In the genomic region with DNA sequence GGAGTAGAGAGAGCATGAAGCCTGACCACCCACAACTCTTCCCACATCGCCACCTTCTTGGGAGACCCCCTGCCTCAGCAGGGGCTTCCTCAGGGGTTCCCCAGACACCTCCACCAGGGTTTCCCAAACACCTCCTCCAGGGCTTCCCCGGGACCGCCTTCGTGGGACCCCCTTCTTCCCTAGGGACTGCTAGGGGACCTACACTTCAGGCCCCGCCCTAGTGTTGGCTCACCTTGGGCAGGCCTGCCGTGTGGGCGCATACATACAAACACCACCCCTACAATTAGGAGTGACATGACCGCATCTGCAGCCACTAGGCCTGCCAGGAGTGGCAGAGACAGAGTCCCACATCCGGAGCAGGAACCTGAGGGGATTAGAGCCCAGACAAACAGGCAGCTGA, we compare ENCODE assay signal across 15 mouse cellular contexts. TPM values are rescaled to one million over a fixed set of nuclear protein-coding genes. Genes with fewer than 3 reads are reported as not detected.
A peak's percentile ranks its signal among the peaks of the same experiment; 100 is the strongest.
DNase-seq lines count a peak whose midpoint lies in the region; ATAC-seq and TF ChIP-seq lines count a peak whose summit lies in the region.
"Had no signal": no experiment of that assay in that cellular context is flagged by ENCODE, and none has a peak within 500 bp of the region (broad histone marks: within the 10 kb centered on the region; RNA-seq: fewer than 3 reads in every experiment).

No protein-coding gene starts in this region.

- no peak for TF ChIP-seq CTCF in CH12.LX (conservative IDR thresholded peaks at IDR 0.05 in 1 of 2, IDR thresholded peaks at IDR 0.05 in 1 of 2; ENCODE audit: low read depth in 2 of 2, low read length in 2 of 2)

- H3K4me1 ChIP-seq in CH12.LX (ENCODE audit: control insufficient read depth in 1 of 2, insufficient read depth in 2 of 2) = peaks cover 16 to 61% of the 10 kb centered on the region in 2 experiments
- no peaks in the 10 kb centered on the region for H3K4me1 ChIP-seq in brown adipose tissue, adult 24 weeks (ENCODE audit: control insufficient read depth, insufficient read depth, insufficient read length, low read length)

- H3K4me3 ChIP-seq in CH12.LX (replicated peaks in 1 of 3; ENCODE audit: low read depth in 2 of 3, low read length in 2 of 3, poor library complexity in 1 of 3) = no peak overlapping the region
- no peak overlapping the region for H3K4me3 ChIP-seq in brown adipose tissue, adult 24 weeks (ENCODE audit: insufficient read depth, low read depth, low read length)
- H3K4me3 ChIP-seq: heart, embryonic 13.5 days; midbrain, embryonic 13.5 days; neural tube, embryonic 15.5 days had no signal

- peaks cover 11% of the 10 kb centered on the region for H3K79me2 ChIP-seq in CH12.LX (replicated peaks; ENCODE audit: control insufficient read depth, extremely low read depth, insufficient read depth, poor library complexity, severe bottlenecking)

- peaks cover 10% of the 10 kb centered on the region for H3K9me3 ChIP-seq in CH12.LX (replicated peaks; ENCODE audit: low read length)

- H3K9ac ChIP-seq in CH12.LX (ENCODE audit: insufficient read depth, low read depth) = no peak overlapping the region
- H3K9ac ChIP-seq: heart, embryonic 13.5 days; midbrain, embryonic 13.5 days; neural tube, embryonic 15.5 days had no signal

- no peaks in the 10 kb centered on the region for H3K27me3 ChIP-seq in CH12.LX (replicated peaks)
- H3K27me3 ChIP-seq: neural tube, embryonic 15.5 days had no signal

- no peak for TF ChIP-seq EP300 in CH12.LX (IDR thresholded peaks at IDR 0.05; ENCODE audit: low read length)

- H3K4me2 ChIP-seq in CH12.LX (ENCODE audit: insufficient read depth, low read depth, poor library complexity, severe bottlenecking) = no peak overlapping the region
- H3K4me2 ChIP-seq: heart, embryonic 13.5 days; midbrain, embryonic 13.5 days; neural tube, embryonic 15.5 days had no signal

- H3K36me3 ChIP-seq in CH12.LX (replicated peaks in 1 of 2; ENCODE audit: control insufficient read depth in 1 of 2, insufficient read depth in 1 of 2, low read length in 1 of 2) = peaks cover 0 to 8% of the 10 kb centered on the region in 2 experiments
- H3K36me3 ChIP-seq: heart, embryonic 13.5 days; midbrain, embryonic 13.5 days; neural tube, embryonic 15.5 days had no signal

- no peak for DNase-seq in CH12.LX (ENCODE audit: extremely low read depth)
- peak; percentile 64 for DNase-seq in thymus, postnatal 14 days
- DNase-seq in frontal cortex, adult 2 months (ENCODE audit: extremely low spot score in 1 of 2, low spot score in 1 of 2) = no peak
- no peak for DNase-seq in left cerebral cortex, postnatal 4 days
- DNase-seq in layer of hippocampus, postnatal 10 days (ENCODE audit: low spot score in 2 of 2) = no peak
- DNase-seq: cerebellum, postnatal 10 days; kidney, postnatal 36 days; lung, adult 2 months had no signal

- H3K27ac ChIP-seq in CH12.LX (ENCODE audit: insufficient read depth, low read depth) = no peak overlapping the region
- H3K27ac ChIP-seq in brown adipose tissue, adult 24 weeks (replicated peaks; ENCODE audit: low read depth, low read length) = 0 out of 2 replicates have a peak overlapping the region, but pooled peaks have one; percentile 15
- H3K27ac ChIP-seq: heart, embryonic 13.5 days; hindbrain, postnatal 0 days; midbrain, embryonic 13.5 days; neural tube, embryonic 15.5 days had no signal

- dilution Hi-C loops in CH12.LX (cut with MboI; ENCODE audit: extremely low pct_ligation_motif_present, extremely low pct_unique_long_range_greater_than_20kb, low sequenced_read_pairs) = no loop called here

- intact Hi-C loops in left cerebral cortex, postnatal 4 days (cut with DNase I) = no loop called here

- ATAC-seq in megakaryocyte, adult 5-6 weeks (ENCODE audit: poor library complexity, severe bottlenecking) = 0 out of 2 replicates have a peak, but pooled peaks have one; percentile 5
- ATAC-seq: hindbrain, postnatal 0 days; midbrain, embryonic 13.5 days; Patski had no signal

- in situ Hi-C loops in CH12.LX (cut with MboI; ENCODE audit: low pct_ligation_motif_present, low pct_unique_long_range_greater_than_20kb, low sequenced_read_pairs) = no loop called here

- TF ChIP-seq POLR2A in CH12.LX (IDR thresholded peaks at IDR 0.05; ENCODE audit: low read depth, low read length) = no peak

- no peak for TF ChIP-seq RAD21 in CH12.LX (IDR thresholded peaks at IDR 0.05; ENCODE audit: low read depth, low read length)

TF ChIP-seq in CH12.LX, 34 proteins besides CTCF, POLR2A, EP300 and RAD21:
- TF ChIP-seq SIN3A (IDR thresholded peaks at IDR 0.05; ENCODE audit: low read length) = no peak
- TF ChIP-seq ETS1 (conservative IDR thresholded peaks at IDR 0.05; ENCODE audit: low read depth, low read length) = peak; percentile 55
- TF ChIP-seq MYC (IDR thresholded peaks at IDR 0.05; ENCODE audit: low read depth, low read length) = no peak
- TF ChIP-seq MAX (IDR thresholded peaks at IDR 0.05; ENCODE audit: low read length) = no peak
- no peak for TF ChIP-seq ZC3H11A (IDR thresholded peaks at IDR 0.05; ENCODE audit: low read depth, low read length)

RNA-seq across cellular contexts. Expression of a gene that starts 1.8 kb away (rescaled TPM):
- total RNA-seq in CH12.LX (2012; rRNA removed) (8.0 and 11.9 TPM in 2 replicates), CH12.LX (2014; rRNA removed) (6.3 and 11.8 TPM in 2 replicates)
- 11.8 and 11.9 TPM in 2 replicates for polyA plus RNA-seq in CH12.LX (2012; ENCODE audit: insufficient read length, low read depth)
- polyA plus RNA-seq in brown adipose tissue, adult 24 weeks (2012; ENCODE audit: insufficient read depth, insufficient read length, missing spikeins) = 2.5 and 2.8 TPM in 2 replicates
- total RNA-seq in megakaryocyte, adult 5-6 weeks (2015) = 45.8 and 47.6 TPM in 2 replicates
- 13.3 and 18.5 TPM in 2 replicates for total RNA-seq in megakaryocyte, adult 5-6 weeks (2017)
- polyA plus RNA-seq in frontal cortex, adult 2 months (2012; rRNA removed) = 1.5 and 2.2 TPM in 2 replicates
- total RNA-seq in left cerebral cortex, postnatal 4 days (2021) = not detected
- 1 to 10 TPM in 1 of 2 experiments, under 1 TPM in 1; 0.91 to 1.8 TPM for total RNA-seq in layer of hippocampus, postnatal 10 days (2021)
- total RNA-seq: hindbrain, postnatal 0 days had no signal
- polyA plus RNA-seq: midbrain, embryonic 13.5 days; Patski had no signal

RNA-seq across cellular contexts. Expression of a gene that starts 3.7 kb away (rescaled TPM):
- total RNA-seq in CH12.LX (2012; rRNA removed) (133 and 161 TPM in 2 replicates), CH12.LX (2014; rRNA removed) (131 and 144 TPM in 2 replicates)
- polyA plus RNA-seq in CH12.LX (2012; ENCODE audit: insufficient read length, low read depth) = 175 and 197 TPM in 2 replicates
- 0.67 and 1.6 TPM in 2 replicates for polyA plus RNA-seq in brown adipose tissue, adult 24 weeks (2012; ENCODE audit: insufficient read depth, insufficient read length, missing spikeins)
- total RNA-seq in megakaryocyte, adult 5-6 weeks (2015) = 23.0 and 28.6 TPM in 2 replicates
- total RNA-seq in megakaryocyte, adult 5-6 weeks (2017) = 13.3 and 17.2 TPM in 2 replicates
- 5.4 and 6.4 TPM in 2 replicates for polyA plus RNA-seq in frontal cortex, adult 2 months (2012; rRNA removed)
- 1 to 10 TPM; 2.1 to 3.0 TPM for total RNA-seq in left cerebral cortex, postnatal 4 days (2021)
- 1 to 10 TPM; 2.2 to 3.0 TPM for total RNA-seq in layer of hippocampus, postnatal 10 days (2021)

RNA-seq across cellular contexts. Expression of a gene that starts 4.3 kb away (rescaled TPM):
- total RNA-seq in CH12.LX (2012; rRNA removed) (4.2 and 5.0 TPM in 2 replicates), CH12.LX (2014; rRNA removed) (9.4 and 13.0 TPM in 2 replicates)
- polyA plus RNA-seq in CH12.LX (2012; ENCODE audit: insufficient read length, low read depth) = 14.3 and 18.9 TPM in 2 replicates
- 34.6 and 43.0 TPM in 2 replicates for polyA plus RNA-seq in brown adipose tissue, adult 24 weeks (2012; ENCODE audit: insufficient read depth, insufficient read length, missing spikeins)
- 2,723 and 2,838 TPM in 2 replicates for total RNA-seq in megakaryocyte, adult 5-6 weeks (2015)
- 1,463 and 1,715 TPM in 2 replicates for total RNA-seq in megakaryocyte, adult 5-6 weeks (2017)
- polyA plus RNA-seq in frontal cortex, adult 2 months (2012; rRNA removed) = 73.2 and 80.4 TPM in 2 replicates
- 10 to 100 TPM; 10.4 to 11.0 TPM for total RNA-seq in left cerebral cortex, postnatal 4 days (2021)
- total RNA-seq in layer of hippocampus, postnatal 10 days (2021) = 10 to 100 TPM; 21.9 to 24.0 TPM
- polyA plus RNA-seq: Patski had no signal

RNA-seq across cellular contexts. Expression of a gene that starts 27.5 kb away (rescaled TPM):
- 0.34 and 0.93 TPM in 2 replicates for total RNA-seq in CH12.LX (2012; rRNA removed)
- not detected in 2 replicates for total RNA-seq in CH12.LX (2014; rRNA removed)
- polyA plus RNA-seq in CH12.LX (2012; ENCODE audit: insufficient read length, low read depth) = 0.10 TPM in 1 of 2 replicates, not detected in the other
- 0.44 and 0.92 TPM in 2 replicates for polyA plus RNA-seq in brown adipose tissue, adult 24 weeks (2012; ENCODE audit: insufficient read depth, insufficient read length, missing spikeins)
- total RNA-seq in megakaryocyte, adult 5-6 weeks (2015) = 0.07 and 0.25 TPM in 2 replicates
- 0.08 TPM in 1 of 2 replicates, not detected in the other for total RNA-seq in megakaryocyte, adult 5-6 weeks (2017)
- 940 and 960 TPM in 2 replicates for polyA plus RNA-seq in frontal cortex, adult 2 months (2012; rRNA removed)
- total RNA-seq in left cerebral cortex, postnatal 4 days (2021) = 100 to 1,000 TPM; 739 to 767 TPM
- total RNA-seq in layer of hippocampus, postnatal 10 days (2021) = 100 to 1,000 TPM; 831 to 849 TPM

RNA-seq across cellular contexts. Expression of a gene that starts 39.6 kb away (rescaled TPM):
- total RNA-seq in CH12.LX (2012; rRNA removed) = not detected in 2 replicates
- not detected in 2 replicates for total RNA-seq in CH12.LX (2014; rRNA removed)
- polyA plus RNA-seq in CH12.LX (2012; ENCODE audit: insufficient read length, low read depth) = not detected in 2 replicates
- polyA plus RNA-seq in brown adipose tissue, adult 24 weeks (2012; ENCODE audit: insufficient read depth, insufficient read length, missing spikeins) = not detected in 2 replicates
- not detected in 2 replicates for total RNA-seq in megakaryocyte, adult 5-6 weeks (2015)
- 0.07 TPM in 1 of 2 replicates, not detected in the other for total RNA-seq in megakaryocyte, adult 5-6 weeks (2017)
- 3.7 and 7.1 TPM in 2 replicates for polyA plus RNA-seq in frontal cortex, adult 2 months (2012; rRNA removed)
- under 1 TPM; 0.26 to 0.56 TPM for total RNA-seq in left cerebral cortex, postnatal 4 days (2021)
- 1 to 10 TPM; 3.9 to 5.3 TPM for total RNA-seq in layer of hippocampus, postnatal 10 days (2021)
- polyA plus RNA-seq: lung, adult 2 months; Patski had no signal

Comparison
In these comparisons a context has a peak if more than half of its experiments do, and no peak if none do; other contexts are left out.
1. RNA of a gene that starts 3.7 kb away (total RNA-seq): 131 to 161 TPM in CH12.LX; 13.3 to 28.6 TPM in megakaryocyte, adult 5-6 weeks, 2.1 to 3.0 TPM in left cerebral cortex, postnatal 4 days and 2.2 to 3.0 TPM in layer of hippocampus, postnatal 10 days; every median in the first group is over 4 times any median in the second.
2. RNA of a gene that starts 4.3 kb away (total RNA-seq): 1,463 to 2,838 TPM in megakaryocyte, adult 5-6 weeks; 21.9 to 24.0 TPM in layer of hippocampus, postnatal 10 days, 4.2 to 13.0 TPM in CH12.LX and 10.4 to 11.0 TPM in left cerebral cortex, postnatal 4 days; every median in the first group is over 10 times any median in the second.